Mouse (Mus musculus) v-Abl transformed pro-B cells (cell line): ENCODE data around the gene Mettl18.

Experiments used
- in situ Hi-C, 2 experiments: fragments of 400-800 bp; cut with MboI; formaldehyde crosslinking; loops; one replicate each; pipeline ENCODE4 v1.15.1; 2025; ENCODE audit not compliant: unreplicated experiment in 2 of 2

Gene Mettl18

DNA sequence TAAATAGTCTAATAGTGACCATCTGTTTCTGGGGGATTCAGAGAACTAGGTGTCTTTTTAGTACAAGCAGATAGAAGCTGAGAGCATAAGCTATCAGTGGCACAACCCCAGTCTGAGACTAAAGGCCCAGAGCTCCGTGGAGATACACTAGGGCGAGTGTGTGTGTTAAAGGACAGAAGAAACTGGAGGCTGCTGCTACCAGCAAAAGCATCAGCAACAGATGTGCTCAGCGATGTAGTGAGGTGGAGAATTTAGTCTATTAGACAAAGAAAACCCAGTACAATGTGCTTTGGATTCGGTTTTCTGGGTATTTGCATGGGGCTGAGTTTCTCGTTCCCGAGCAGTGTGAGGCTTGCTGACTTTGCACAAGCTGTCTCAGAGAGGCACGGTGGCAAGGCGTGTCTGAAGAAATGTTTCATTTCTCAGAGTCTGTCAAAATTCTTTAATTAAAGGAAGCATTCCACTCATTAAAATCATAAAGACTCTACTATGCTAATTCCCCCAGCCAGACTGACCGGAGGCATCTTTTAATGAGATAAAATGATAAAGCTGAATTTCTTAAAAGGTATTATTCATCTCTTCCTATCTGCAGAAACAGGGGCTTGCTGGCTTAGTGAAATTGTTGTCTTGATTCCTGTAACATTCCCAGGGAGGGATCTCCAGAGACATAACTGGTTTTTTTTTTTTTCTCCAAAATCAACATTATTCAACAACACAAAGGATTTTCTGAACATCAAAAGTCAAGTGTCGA lies 45.9 kb downstream of the Mettl18 start:
- in situ Hi-C loops: no loop called here

DNA sequence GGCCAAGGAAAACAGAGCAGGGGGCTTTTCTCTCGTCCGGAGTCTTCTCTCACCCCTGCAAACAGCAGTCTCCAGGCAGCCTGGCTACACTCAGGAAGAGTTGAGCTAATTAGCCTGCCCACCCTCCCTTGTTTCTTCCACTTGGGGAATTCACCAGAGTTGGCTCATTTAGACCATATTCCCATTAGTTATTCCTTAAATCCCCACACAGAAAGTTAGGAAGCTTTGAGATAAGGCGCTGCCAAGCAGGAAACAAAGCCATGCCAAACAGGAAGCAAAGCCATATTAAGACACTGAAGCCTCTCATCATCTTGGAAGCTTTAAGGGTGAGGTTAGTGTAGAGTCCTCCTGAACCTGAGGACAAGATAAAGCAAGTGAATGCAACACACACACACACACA lies 48.9 kb downstream of the Mettl18 start:
- in situ Hi-C loops: no loop called here
